Mouse (Mus musculus): ENCODE data around the gene Iqgap2. TPM values are rescaled to one million over a fixed set of nuclear protein-coding genes. Genes with fewer than 3 reads are reported as not detected.

Iqgap2 gene
- polyA plus RNA-seq, 1 experiment from 2014 or later: 4.0 TPM

DNA sequence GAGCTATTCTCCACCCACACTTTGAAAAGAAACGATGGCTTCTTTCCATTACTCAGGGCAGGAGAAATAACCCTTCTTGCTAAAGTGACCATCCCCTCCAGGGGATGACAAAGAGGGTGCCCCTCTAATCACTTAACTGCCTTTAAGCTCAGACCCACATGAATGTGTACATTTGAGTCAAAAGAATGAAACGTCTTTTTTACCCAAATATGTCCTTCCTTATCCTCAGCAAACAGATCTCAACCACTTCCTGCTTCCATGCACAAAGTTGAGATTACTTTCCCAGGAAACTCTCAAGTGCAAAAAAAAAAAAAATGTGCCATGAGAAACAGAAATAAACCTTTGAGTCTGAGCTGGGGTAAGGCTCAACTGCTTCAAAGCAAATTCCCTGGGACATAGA, 257.3 kb downstream of the Iqgap2 start:
- no peak for ATAC-seq
- H3K4me1 ChIP-seq (replicated peaks; ENCODE audit: control insufficient read depth, insufficient read depth, low read length): peaks cover 6% of the 10 kb centered on the region
- H3K9ac ChIP-seq (replicated peaks; ENCODE audit: low read depth, low read length): no peak overlapping the region
- no peak overlapping the region for H3K4me2 ChIP-seq (ENCODE audit: low read length)
- WGBS: 62% methylated on average over 2 of the region's 2 CpGs
- H3K9me3 ChIP-seq (ENCODE audit: control insufficient read depth, low read length): no peaks in the 10 kb centered on the region
- H3K4me3 ChIP-seq (replicated peaks; ENCODE audit: low read length): no peak overlapping the region
- no peaks in the 10 kb centered on the region for H3K36me3 ChIP-seq (ENCODE audit: control insufficient read depth, insufficient read depth)
- no peak overlapping the region for H3K27ac ChIP-seq (ENCODE audit: low read length)
- no peaks in the 10 kb centered on the region for H3K27me3 ChIP-seq (replicated peaks; ENCODE audit: control insufficient read depth, insufficient read depth, low read length)

GRCm38 (mm10) chr13:95633384-95633783, 258.3 kb downstream of the Iqgap2 start:
- Histone ChIP-seq H3K4me3 (replicated peaks; ENCODE audit: low read length) (no peak overlapping the region), H3K27me3 (replicated peaks; ENCODE audit: control insufficient read depth, insufficient read depth, low read length) (no peaks in the 10 kb centered on the region), H3K4me2 (ENCODE audit: low read length) (no peak overlapping the region), H3K9ac (replicated peaks; ENCODE audit: low read depth, low read length) (no peak overlapping the region), H3K9me3 (ENCODE audit: control insufficient read depth, low read length) (no peaks in the 10 kb centered on the region), H3K36me3 (ENCODE audit: control insufficient read depth, insufficient read depth) (no peaks in the 10 kb centered on the region), H3K27ac (ENCODE audit: low read length) (no peak overlapping the region), H3K4me1 (replicated peaks; ENCODE audit: control insufficient read depth, insufficient read depth, low read length) (no peaks in the 10 kb centered on the region)
- no peak for ATAC-seq
- WGBS: 50% methylated on average over 2 of the region's 2 CpGs

GRCm38 (mm10) chr13:95632144-95632543, 259.6 kb downstream of the Iqgap2 start:
- Histone ChIP-seq H3K9ac (replicated peaks; ENCODE audit: low read depth, low read length) (no peak overlapping the region), H3K4me1 (replicated peaks; ENCODE audit: control insufficient read depth, insufficient read depth, low read length) (no peaks in the 10 kb centered on the region), H3K4me3 (replicated peaks; ENCODE audit: low read length) (no peak overlapping the region), H3K4me2 (ENCODE audit: low read length) (no peak overlapping the region), H3K9me3 (ENCODE audit: control insufficient read depth, low read length) (no peaks in the 10 kb centered on the region), H3K27me3 (replicated peaks; ENCODE audit: control insufficient read depth, insufficient read depth, low read length) (no peaks in the 10 kb centered on the region), H3K36me3 (ENCODE audit: control insufficient read depth, insufficient read depth) (no peaks in the 10 kb centered on the region), H3K27ac (ENCODE audit: low read length) (no peak overlapping the region)
- ATAC-seq: no peak
- WGBS: 88% methylated on average over 6 of the region's 6 CpGs

DNA sequence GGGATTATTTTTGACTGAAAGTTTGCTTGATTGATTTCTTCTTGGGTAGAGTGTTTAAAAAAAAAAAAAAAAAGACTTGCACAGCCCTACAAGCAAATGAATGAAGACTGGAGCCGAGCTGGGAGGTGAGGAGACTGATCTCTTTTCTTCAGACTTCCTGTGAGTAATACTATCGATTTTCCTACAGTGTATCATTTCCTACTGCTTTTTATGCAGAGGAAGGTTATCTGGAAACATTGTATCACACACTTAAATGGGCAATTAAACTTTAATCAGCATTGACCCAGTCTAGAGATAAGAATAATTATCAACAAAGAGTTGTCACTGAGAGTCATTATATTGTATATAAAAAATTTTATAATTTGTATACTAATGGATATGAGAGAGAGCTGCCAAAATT, 261.0 kb downstream of the Iqgap2 start:
- WGBS: 88% methylated on average over 2 of the region's 2 CpGs
- ATAC-seq: no peak
- Histone ChIP-seq H3K27ac (ENCODE audit: low read length) (no peak overlapping the region), H3K4me2 (ENCODE audit: low read length) (no peak overlapping the region), H3K4me3 (replicated peaks; ENCODE audit: low read length) (no peak overlapping the region), H3K36me3 (ENCODE audit: control insufficient read depth, insufficient read depth) (no peaks in the 10 kb centered on the region), H3K9ac (replicated peaks; ENCODE audit: low read depth, low read length) (no peak overlapping the region), H3K27me3 (replicated peaks; ENCODE audit: control insufficient read depth, insufficient read depth, low read length) (no peaks in the 10 kb centered on the region), H3K9me3 (ENCODE audit: control insufficient read depth, low read length) (no peaks in the 10 kb centered on the region), H3K4me1 (replicated peaks; ENCODE audit: control insufficient read depth, insufficient read depth, low read length) (no peaks in the 10 kb centered on the region)

DNA sequence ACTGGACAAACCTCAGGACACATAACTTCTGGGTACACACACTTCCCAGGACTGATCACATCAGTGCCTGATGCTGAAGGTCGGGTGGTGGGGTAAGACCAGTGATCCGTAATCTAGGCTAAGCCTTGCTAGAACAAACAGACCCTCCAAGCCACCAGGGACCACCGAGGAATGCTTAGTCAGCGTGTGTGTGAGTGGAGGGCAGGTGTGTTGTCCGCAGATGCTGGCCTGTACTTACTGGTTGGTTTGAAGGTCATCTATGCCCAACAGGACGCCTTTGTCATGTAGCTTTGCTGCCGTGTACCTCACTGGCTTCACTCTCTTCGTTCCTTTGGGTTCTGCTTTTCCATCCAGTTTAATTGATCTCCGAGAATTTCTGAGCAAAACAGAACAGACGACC, 262.0 kb downstream of the Iqgap2 start:
- Histone ChIP-seq H3K27ac (ENCODE audit: low read length) (no peak overlapping the region), H3K36me3 (ENCODE audit: control insufficient read depth, insufficient read depth) (no peaks in the 10 kb centered on the region), H3K4me1 (replicated peaks; ENCODE audit: control insufficient read depth, insufficient read depth, low read length) (no peaks in the 10 kb centered on the region), H3K9me3 (ENCODE audit: control insufficient read depth, low read length) (no peaks in the 10 kb centered on the region), H3K4me3 (replicated peaks; ENCODE audit: low read length) (no peak overlapping the region), H3K9ac (replicated peaks; ENCODE audit: low read depth, low read length) (no peak overlapping the region), H3K27me3 (replicated peaks; ENCODE audit: control insufficient read depth, insufficient read depth, low read length) (no peaks in the 10 kb centered on the region), H3K4me2 (ENCODE audit: low read length) (no peak overlapping the region)
- WGBS: 87% methylated on average over 10 of the region's 10 CpGs
- ATAC-seq: no peak

- ATAC-seq: no peak
- no peak overlapping the region for H3K27ac ChIP-seq (ENCODE audit: low read length)
- no peak overlapping the region for H3K4me2 ChIP-seq (ENCODE audit: low read length)
- no peaks in the 10 kb centered on the region for H3K36me3 ChIP-seq (ENCODE audit: control insufficient read depth, insufficient read depth)
- H3K4me1 ChIP-seq (replicated peaks; ENCODE audit: control insufficient read depth, insufficient read depth, low read length): no peaks in the 10 kb centered on the region
- no peaks in the 10 kb centered on the region for H3K9me3 ChIP-seq (ENCODE audit: control insufficient read depth, low read length)
- WGBS: 80% methylated on average over 7 of the region's 7 CpGs
- H3K9ac ChIP-seq (replicated peaks; ENCODE audit: low read depth, low read length): no peak overlapping the region
- H3K27me3 ChIP-seq (replicated peaks; ENCODE audit: control insufficient read depth, insufficient read depth, low read length): no peaks in the 10 kb centered on the region
- no peak overlapping the region for H3K4me3 ChIP-seq (replicated peaks; ENCODE audit: low read length)
Measured at GRCm38 (mm10) chr13:95626696-95627095, 265.0 kb downstream of the Iqgap2 start.

- Histone ChIP-seq H3K36me3 (ENCODE audit: control insufficient read depth, insufficient read depth) (no peaks in the 10 kb centered on the region), H3K9ac (replicated peaks; ENCODE audit: low read depth, low read length) (no peak overlapping the region), H3K9me3 (ENCODE audit: control insufficient read depth, low read length) (no peaks in the 10 kb centered on the region), H3K27me3 (replicated peaks; ENCODE audit: control insufficient read depth, insufficient read depth, low read length) (no peaks in the 10 kb centered on the region), H3K27ac (ENCODE audit: low read length) (no peak overlapping the region), H3K4me1 (replicated peaks; ENCODE audit: control insufficient read depth, insufficient read depth, low read length) (no peaks in the 10 kb centered on the region), H3K4me2 (ENCODE audit: low read length) (no peak overlapping the region), H3K4me3 (replicated peaks; ENCODE audit: low read length) (no peak overlapping the region)
- 70% methylated on average over 3 of the region's 3 CpGs for whole genome bisulfite sequencing
- no peak for ATAC-seq
Measured at GRCm38 (mm10) chr13:95623042-95623441, 268.7 kb downstream of the Iqgap2 start.

DNA sequence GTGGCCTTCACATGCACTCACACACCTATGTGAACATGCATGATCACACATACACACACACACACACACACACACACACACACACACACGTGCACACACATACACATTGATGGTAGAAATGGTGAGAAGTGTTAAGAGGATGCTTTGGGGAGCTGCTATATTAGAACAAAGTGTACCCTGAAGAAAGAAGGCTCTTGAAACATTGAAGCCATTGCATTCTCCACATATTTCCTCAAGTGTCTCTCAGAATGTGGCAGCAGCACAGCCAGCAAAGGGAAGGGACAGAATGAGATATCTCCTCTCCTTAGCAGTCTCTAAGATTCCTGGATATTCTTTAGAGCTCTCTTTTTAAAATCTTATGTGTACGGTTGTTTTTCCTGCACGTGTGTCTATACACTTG, 270.2 kb downstream of the Iqgap2 start:
- no peak overlapping the region for H3K4me3 ChIP-seq (replicated peaks; ENCODE audit: low read length)
- no peak overlapping the region for H3K4me2 ChIP-seq (ENCODE audit: low read length)
- H3K9ac ChIP-seq (replicated peaks; ENCODE audit: low read depth, low read length): no peak overlapping the region
- no peaks in the 10 kb centered on the region for H3K36me3 ChIP-seq (ENCODE audit: control insufficient read depth, insufficient read depth)
- peaks cover 7% of the 10 kb centered on the region for H3K4me1 ChIP-seq (replicated peaks; ENCODE audit: control insufficient read depth, insufficient read depth, low read length)
- 94% methylated on average over 3 of the region's 3 CpGs for WGBS
- ATAC-seq: no peak
- H3K9me3 ChIP-seq (ENCODE audit: control insufficient read depth, low read length): no peaks in the 10 kb centered on the region
- H3K27me3 ChIP-seq (replicated peaks; ENCODE audit: control insufficient read depth, insufficient read depth, low read length): no peaks in the 10 kb centered on the region
- no peak overlapping the region for H3K27ac ChIP-seq (ENCODE audit: low read length)

GRCm38 (mm10) chr13:95618859-95619258, 272.9 kb downstream of the Iqgap2 start:
- Histone ChIP-seq H3K36me3 (ENCODE audit: control insufficient read depth, insufficient read depth) (no peaks in the 10 kb centered on the region), H3K27me3 (replicated peaks; ENCODE audit: control insufficient read depth, insufficient read depth, low read length) (no peaks in the 10 kb centered on the region), H3K9ac (replicated peaks; ENCODE audit: low read depth, low read length) (peak overlapping the region; percentile 81; the same call in 1 of the 2 replicates), H3K9me3 (ENCODE audit: control insufficient read depth, low read length) (no peaks in the 10 kb centered on the region), H3K4me1 (replicated peaks; ENCODE audit: control insufficient read depth, insufficient read depth, low read length) (peaks cover 21% of the 10 kb centered on the region), H3K4me2 (ENCODE audit: low read length) (peak overlapping the region; percentile 84), H3K4me3 (replicated peaks; ENCODE audit: low read length) (peak overlapping the region; percentile 92), H3K27ac (ENCODE audit: low read length) (no peak overlapping the region)
- ATAC-seq: peak; percentile 3
- WGBS: 6% methylated on average over 13 of the region's 13 CpGs

GRCm38 (mm10) chr13:95618309-95618712, 273.4 kb downstream of the Iqgap2 start, which contains the start of gene F2r:
Gene F2r, minus strand, starts transcription at chr13:95618487.
- H3K4me2 ChIP-seq (ENCODE audit: low read length): peak within 1 kb of the TSS; percentile 84
- ATAC-seq: peak; percentile 92
- WGBS: under 1% methylated on average over 42 of the region's 42 CpGs

More at GRCm38 (mm10) chr13:95618309-95618712, 273.4 kb downstream of the Iqgap2 start, which contains the start of gene F2r:
- Histone ChIP-seq H3K36me3 (ENCODE audit: control insufficient read depth, insufficient read depth) (no peaks in the 10 kb centered on the region), H3K4me1 (replicated peaks; ENCODE audit: control insufficient read depth, insufficient read depth, low read length) (peaks cover 21% of the 10 kb centered on the region), H3K9ac (replicated peaks; ENCODE audit: low read depth, low read length) (peak within 1 kb of the TSS; percentile 81), H3K4me3 (replicated peaks; ENCODE audit: low read length) (peak within 1 kb of the TSS; percentile 92), H3K9me3 (ENCODE audit: control insufficient read depth, low read length) (no peaks in the 10 kb centered on the region), H3K27me3 (replicated peaks; ENCODE audit: control insufficient read depth, insufficient read depth, low read length) (no peaks in the 10 kb centered on the region), H3K27ac (ENCODE audit: low read length) (peak within 1 kb of the TSS; percentile 51)
